Mouse (Mus musculus): ENCODE data around the gene Ppm1g. TPM values are rescaled to one million over a fixed set of nuclear protein-coding genes. Genes with fewer than 3 reads are reported as not detected.

Gene Ppm1g
- polyA plus RNA-seq (2014; fragmentation: Nextera tagmentation; extraction: Ambion mirVana): 177 and 193 TPM in 2 replicates

DNA sequence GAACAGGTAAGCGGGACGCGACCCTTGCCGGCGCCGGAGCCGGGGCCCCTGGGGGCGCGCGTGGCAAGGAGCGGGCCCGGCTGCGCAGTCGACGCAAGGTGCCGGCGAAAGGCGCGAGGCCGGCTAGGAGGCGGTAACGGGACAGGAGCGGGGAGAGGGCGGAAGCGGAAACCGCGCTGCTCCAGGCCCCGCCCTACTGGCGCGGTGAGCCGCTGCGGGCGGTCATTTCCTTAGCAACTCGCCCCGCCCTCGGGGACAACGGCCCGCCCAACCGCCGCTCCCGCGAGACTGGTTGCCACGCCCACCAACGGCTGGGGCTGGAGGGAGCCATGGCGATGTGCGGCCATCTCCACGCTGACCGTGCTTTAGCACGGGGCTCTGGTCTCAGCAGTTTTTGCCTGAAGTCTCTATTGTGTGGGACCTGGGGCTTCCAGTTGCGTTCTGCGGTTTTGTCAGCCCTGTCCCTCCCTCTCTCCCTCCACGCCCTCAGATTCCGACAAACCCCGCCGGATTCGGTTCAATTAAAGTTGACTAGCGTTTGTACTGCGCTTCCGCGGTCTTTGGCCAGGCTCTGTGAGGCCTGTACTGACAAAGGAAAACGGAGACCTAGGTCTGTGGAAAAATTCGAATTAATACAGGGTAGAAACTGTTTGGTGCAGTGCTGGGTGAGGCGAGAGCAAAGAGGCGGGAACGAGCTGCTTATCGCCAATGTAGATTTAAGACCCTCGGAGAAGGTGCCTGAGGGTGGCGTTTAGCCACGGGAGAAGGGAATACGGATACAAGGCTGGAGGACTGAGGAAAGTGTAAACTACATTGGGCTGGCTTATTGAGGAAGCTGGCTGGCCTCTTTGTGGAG lies at the start of gene Ppm1g:
Gene Ppm1g, minus strand, starts transcription at position 240 of the 856 bp plus-strand sequence.
- ATAC-seq (replicated peaks; ENCODE audit: low FRiP score) (peak; percentile 96), DNase-seq (ENCODE audit: low spot score) (peak; percentile 99)
- Histone ChIP-seq H3K9ac (ENCODE audit: low read length) (peak within 1 kb of the TSS; percentile 92), H3K27me3 (ENCODE audit: control insufficient read depth, insufficient read depth, low read length) (no peaks in the 10 kb centered on the region), H3K4me1 (replicated peaks; ENCODE audit: control insufficient read depth, insufficient read depth, low read length) (no peaks in the 10 kb centered on the region; the same call in 1 of the 2 replicates), H3K27ac (ENCODE audit: low read depth, low read length) (peak within 1 kb of the TSS; percentile 86), H3K9me3 (ENCODE audit: control insufficient read depth, low read length) (no peaks in the 10 kb centered on the region), H3K4me3 (ENCODE audit: low read depth, low read length) (peak within 1 kb of the TSS; percentile 95), H3K4me2 (ENCODE audit: low read depth, low read length, severe bottlenecking) (peak within 1 kb of the TSS; percentile 81), H3K36me3 (ENCODE audit: control insufficient read depth, insufficient read depth, low read length) (no peaks in the 10 kb centered on the region)
- WGBS: under 1% methylated on average over 68 of the region's 70 CpGs

DNA sequence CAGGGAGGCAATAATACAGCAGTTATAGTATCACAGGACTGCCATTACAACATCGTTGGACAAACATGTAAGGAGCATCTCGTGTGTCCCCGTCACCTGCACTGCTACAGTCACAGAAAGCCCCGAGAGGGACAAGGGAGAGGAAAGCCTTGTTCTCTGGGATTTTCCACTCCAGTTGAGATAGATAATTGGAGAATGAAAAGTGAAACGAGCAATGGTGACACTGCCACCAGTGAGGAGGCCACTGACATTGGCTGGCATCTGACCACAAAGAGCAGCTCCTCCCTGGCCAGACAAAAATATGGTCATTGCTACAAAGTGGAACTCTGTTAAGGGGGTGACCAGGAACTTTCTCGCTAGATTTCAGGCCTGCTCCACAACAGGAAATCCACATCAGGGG lies 47.2 kb upstream of the Ppm1g start:
- DNase-seq (ENCODE audit: low spot score) (no peak), ATAC-seq (replicated peaks; ENCODE audit: low FRiP score) (no peak)
- Histone ChIP-seq H3K4me2 (ENCODE audit: low read depth, low read length, severe bottlenecking) (no peak overlapping the region), H3K9ac (ENCODE audit: low read length) (no peak overlapping the region), H3K27me3 (ENCODE audit: control insufficient read depth, insufficient read depth, low read length) (no peaks in the 10 kb centered on the region), H3K9me3 (ENCODE audit: control insufficient read depth, low read length) (no peaks in the 10 kb centered on the region), H3K27ac (ENCODE audit: low read depth, low read length) (no peak overlapping the region), H3K4me3 (ENCODE audit: low read depth, low read length) (no peak overlapping the region), H3K36me3 (ENCODE audit: control insufficient read depth, insufficient read depth, low read length) (peaks cover 3% of the 10 kb centered on the region; the same call in 1 of the 2 replicates), H3K4me1 (replicated peaks; ENCODE audit: control insufficient read depth, insufficient read depth, low read length) (no peaks in the 10 kb centered on the region)
- 44% methylated on average over 6 of the region's 6 CpGs for WGBS

- H3K36me3 ChIP-seq (ENCODE audit: control insufficient read depth, insufficient read depth, low read length): peaks cover 3% of the 10 kb centered on the region; the same call in 1 of the 2 replicates
Observed at GRCm38 (mm10) chr5:31266101-31266500, 45.6 kb upstream of the Ppm1g start.

GRCm38 (mm10) chr5:31257616-31258015 lies 37.1 kb upstream of the Ppm1g start:
- Histone ChIP-seq H3K4me1 (replicated peaks; ENCODE audit: control insufficient read depth, insufficient read depth, low read length) (no peaks in the 10 kb centered on the region), H3K27me3 (ENCODE audit: control insufficient read depth, insufficient read depth, low read length) (no peaks in the 10 kb centered on the region), H3K36me3 (ENCODE audit: control insufficient read depth, insufficient read depth, low read length) (no peaks in the 10 kb centered on the region; the same call in 1 of the 2 replicates), H3K27ac (ENCODE audit: low read depth, low read length) (no peak overlapping the region), H3K4me2 (ENCODE audit: low read depth, low read length, severe bottlenecking) (no peak overlapping the region), H3K9me3 (ENCODE audit: control insufficient read depth, low read length) (no peaks in the 10 kb centered on the region), H3K4me3 (ENCODE audit: low read depth, low read length) (no peak overlapping the region), H3K9ac (ENCODE audit: low read length) (no peak overlapping the region)
- 91% methylated on average over 11 of the region's 11 CpGs for WGBS
- no peak for ATAC-seq (replicated peaks; ENCODE audit: low FRiP score)
- DNase-seq (ENCODE audit: low spot score): no peak

More at GRCm38 (mm10) chr5:31266101-31266500, 45.6 kb upstream of the Ppm1g start:
- Histone ChIP-seq H3K9me3 (ENCODE audit: control insufficient read depth, low read length) (no peaks in the 10 kb centered on the region), H3K27me3 (ENCODE audit: control insufficient read depth, insufficient read depth, low read length) (no peaks in the 10 kb centered on the region), H3K4me1 (replicated peaks; ENCODE audit: control insufficient read depth, insufficient read depth, low read length) (no peaks in the 10 kb centered on the region), H3K27ac (ENCODE audit: low read depth, low read length) (no peak overlapping the region), H3K4me2 (ENCODE audit: low read depth, low read length, severe bottlenecking) (no peak overlapping the region), H3K4me3 (ENCODE audit: low read depth, low read length) (no peak overlapping the region), H3K9ac (ENCODE audit: low read length) (no peak overlapping the region)
- ATAC-seq (replicated peaks; ENCODE audit: low FRiP score) (no peak), DNase-seq (ENCODE audit: low spot score) (no peak)
- WGBS: 97% methylated on average over 7 of the region's 7 CpGs

GRCm38 (mm10) chr5:31255971-31256370 lies 35.5 kb upstream of the Ppm1g start:
- Histone ChIP-seq H3K4me1 (replicated peaks; ENCODE audit: control insufficient read depth, insufficient read depth, low read length) (peaks cover 7% of the 10 kb centered on the region; the same call in 1 of the 2 replicates), H3K27me3 (ENCODE audit: control insufficient read depth, insufficient read depth, low read length) (peaks cover 2% of the 10 kb centered on the region; the same call in 1 of the 2 replicates), H3K9ac (ENCODE audit: low read length) (no peak overlapping the region), H3K4me3 (ENCODE audit: low read depth, low read length) (no peak overlapping the region), H3K9me3 (ENCODE audit: control insufficient read depth, low read length) (no peaks in the 10 kb centered on the region), H3K4me2 (ENCODE audit: low read depth, low read length, severe bottlenecking) (no peak overlapping the region), H3K27ac (ENCODE audit: low read depth, low read length) (no peak overlapping the region), H3K36me3 (ENCODE audit: control insufficient read depth, insufficient read depth, low read length) (no peaks in the 10 kb centered on the region)
- ATAC-seq (replicated peaks; ENCODE audit: low FRiP score): no peak
- DNase-seq (ENCODE audit: low spot score): no peak
- WGBS: 86% methylated on average over 2 of the region's 2 CpGs

GRCm38 (mm10) chr5:31255381-31255780 lies 34.9 kb upstream of the Ppm1g start:
- Histone ChIP-seq H3K9me3 (ENCODE audit: control insufficient read depth, low read length) (no peaks in the 10 kb centered on the region), H3K4me3 (ENCODE audit: low read depth, low read length) (no peak overlapping the region), H3K27me3 (ENCODE audit: control insufficient read depth, insufficient read depth, low read length) (peaks cover 2% of the 10 kb centered on the region; the same call in 1 of the 2 replicates), H3K4me1 (replicated peaks; ENCODE audit: control insufficient read depth, insufficient read depth, low read length) (peaks cover 7% of the 10 kb centered on the region; the same call in 1 of the 2 replicates), H3K4me2 (ENCODE audit: low read depth, low read length, severe bottlenecking) (no peak overlapping the region), H3K27ac (ENCODE audit: low read depth, low read length) (no peak overlapping the region), H3K36me3 (ENCODE audit: control insufficient read depth, insufficient read depth, low read length) (peaks cover 1% of the 10 kb centered on the region; the same call in 1 of the 2 replicates), H3K9ac (ENCODE audit: low read length) (no peak overlapping the region)
- DNase-seq (ENCODE audit: low spot score) (no peak), ATAC-seq (replicated peaks; ENCODE audit: low FRiP score) (no peak)
- WGBS: 92% methylated on average over 2 of the region's 2 CpGs

GRCm38 (mm10) chr5:31254901-31255300 lies 34.4 kb upstream of the Ppm1g start:
- ATAC-seq (replicated peaks; ENCODE audit: low FRiP score) (no peak), DNase-seq (ENCODE audit: low spot score) (no peak)
- H3K36me3 ChIP-seq (ENCODE audit: control insufficient read depth, insufficient read depth, low read length): peaks cover 3% of the 10 kb centered on the region; the same call in 1 of the 2 replicates
- peaks cover 7% of the 10 kb centered on the region; the same call in 1 of the 2 replicates for H3K4me1 ChIP-seq (replicated peaks; ENCODE audit: control insufficient read depth, insufficient read depth, low read length)
- WGBS: 90% methylated on average over 8 of the region's 8 CpGs
- peaks cover 2% of the 10 kb centered on the region; the same call in 1 of the 2 replicates for H3K27me3 ChIP-seq (ENCODE audit: control insufficient read depth, insufficient read depth, low read length)
- H3K9ac ChIP-seq (ENCODE audit: low read length): no peak overlapping the region
- no peak overlapping the region for H3K4me2 ChIP-seq (ENCODE audit: low read depth, low read length, severe bottlenecking)
- H3K4me3 ChIP-seq (ENCODE audit: low read depth, low read length): no peak overlapping the region
- H3K27ac ChIP-seq (ENCODE audit: low read depth, low read length): no peak overlapping the region
- no peaks in the 10 kb centered on the region for H3K9me3 ChIP-seq (ENCODE audit: control insufficient read depth, low read length)

- peaks cover 7% of the 10 kb centered on the region; the same call in 1 of the 2 replicates for H3K4me1 ChIP-seq (replicated peaks; ENCODE audit: control insufficient read depth, insufficient read depth, low read length)
- WGBS: 87% methylated on average over 7 of the region's 7 CpGs
- ATAC-seq (replicated peaks; ENCODE audit: low FRiP score) (no peak), DNase-seq (ENCODE audit: low spot score) (no peak)
- H3K36me3 ChIP-seq (ENCODE audit: control insufficient read depth, insufficient read depth, low read length): peaks cover 6% of the 10 kb centered on the region; the same call in 1 of the 2 replicates
- no peak overlapping the region for H3K4me2 ChIP-seq (ENCODE audit: low read depth, low read length, severe bottlenecking)
- no peaks in the 10 kb centered on the region for H3K9me3 ChIP-seq (ENCODE audit: control insufficient read depth, low read length)
- no peak overlapping the region for H3K9ac ChIP-seq (ENCODE audit: low read length)
- H3K27ac ChIP-seq (ENCODE audit: low read depth, low read length): no peak overlapping the region
- H3K4me3 ChIP-seq (ENCODE audit: low read depth, low read length): no peak overlapping the region
- H3K27me3 ChIP-seq (ENCODE audit: control insufficient read depth, insufficient read depth, low read length): peaks cover 2% of the 10 kb centered on the region; the same call in 1 of the 2 replicates
Observed at GRCm38 (mm10) chr5:31254452-31254851, 34.0 kb upstream of the Ppm1g start.

All from forebrain, embryonic 11.5 days (tissue).